Mouse (Mus musculus) spleen, adult 10 weeks (tissue): Measurements from ENCODE around the gene C1qtnf9. TPM values are rescaled to one million over a fixed set of nuclear protein-coding genes. Genes with fewer than 3 reads are reported as not detected.

Source experiments
- polyA plus RNA-seq: library from polyadenylated mRNA; stranded (reverse); fragments of 350-450 nt; fragmentation: Illumina TruSeq; extraction: RNeasy Lipid Tissue Mini Kit (QIAGEN cat#74804); gene quantifications from one replicate; pipeline ENCODE4 v1.2.3, GENCODE M21; 2015; ENCODE audit warnings: low replicate concordance; ENCODE audit not compliant: insufficient read depth

The C1qtnf9 gene
- 0.48 TPM for polyA plus RNA-seq

GRCm38 (mm10) chr14:60767884-60768283 is at the start of gene C1qtnf9:
C1qtnf9 (plus strand) TSS chr14:60768134.

GRCm38 (mm10) chr14:60784427-60785315 is 16.7 kb downstream of the C1qtnf9 start, which contains the start of gene Mipep:
Mipep (plus strand) TSS chr14:60784573.

Other genes starting within 250 kb of the C1qtnf9 start
- 39.1 TPM for gene Spata13, start 134.1 kb upstream of the C1qtnf9 start, polyA plus RNA-seq
- gene Mipep, start 16.4 kb downstream of the C1qtnf9 start, polyA plus RNA-seq = 12.2 TPM